Mouse (Mus musculus): ENCODE results near the gene Mrm1. TPM values are rescaled to one million over a fixed set of nuclear protein-coding genes. Genes with fewer than 3 reads are reported as not detected.

The Mrm1 gene
- polyA plus RNA-seq, 1 experiment: 6.9 TPM

DNA sequence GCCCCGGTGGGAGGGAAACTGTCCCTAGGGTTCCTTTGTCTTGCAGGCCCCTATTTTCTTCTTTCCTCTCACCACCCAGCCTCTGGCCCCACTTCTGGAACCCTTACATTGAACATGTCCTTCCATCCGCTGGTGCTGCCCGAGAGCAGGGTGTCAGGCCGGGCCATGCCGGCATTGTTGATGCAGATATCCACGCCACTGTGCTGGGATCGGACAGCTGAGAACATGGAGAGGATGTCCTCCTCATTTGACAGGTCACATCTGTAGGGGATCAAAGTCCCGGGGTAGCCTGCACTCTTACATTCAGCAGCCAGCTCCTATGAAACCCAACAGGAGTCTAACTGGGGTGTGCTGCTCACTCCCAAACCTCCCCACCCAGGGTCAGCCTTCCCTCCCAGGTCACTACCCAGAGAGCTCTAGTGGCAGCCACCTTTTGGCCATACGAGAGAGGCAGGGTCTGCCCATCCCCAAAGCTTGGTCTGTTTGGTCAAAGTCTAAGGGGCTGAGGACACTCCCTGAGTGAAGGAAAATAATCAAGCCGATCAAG lies 6.0 kb upstream of the Mrm1 start:
- Histone ChIP-seq H3K4me1 (ENCODE audit: control insufficient read depth, insufficient read depth, insufficient read length, low read length) (peaks cover 6% of the 10 kb centered on the region), H3K4me3 (ENCODE audit: insufficient read depth, low read depth, low read length) (no peak overlapping the region), H3K27ac (replicated peaks; ENCODE audit: low read depth, low read length) (peak overlapping the region; percentile 84; the same call in 1 of the 2 replicates)

DNA sequence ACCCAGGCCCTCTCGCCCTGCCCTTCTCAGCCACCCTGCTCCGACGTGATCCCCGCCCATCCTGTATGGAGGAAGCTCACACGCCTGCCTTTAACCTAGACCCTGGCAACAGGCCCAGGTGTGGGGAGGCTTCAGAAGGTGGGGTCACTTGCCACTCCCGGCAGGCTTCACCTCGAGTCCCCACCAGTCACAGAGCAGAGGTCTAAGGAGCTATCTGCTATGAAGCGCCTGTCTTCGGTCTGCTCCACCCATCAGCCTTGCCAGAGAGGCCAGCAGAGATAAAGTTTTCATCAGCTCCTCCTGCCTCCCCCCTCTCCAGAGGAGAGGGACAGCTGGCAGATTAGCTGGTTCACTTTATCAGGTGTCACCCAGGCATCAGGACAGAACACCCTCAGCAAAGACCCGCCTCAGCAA lies 4.2 kb upstream of the Mrm1 start:
- no peak overlapping the region for H3K27ac ChIP-seq (replicated peaks; ENCODE audit: low read depth, low read length)
- H3K4me1 ChIP-seq (ENCODE audit: control insufficient read depth, insufficient read depth, insufficient read length, low read length): peaks cover 5% of the 10 kb centered on the region
- no peak overlapping the region for H3K4me3 ChIP-seq (ENCODE audit: insufficient read depth, low read depth, low read length)

DNA sequence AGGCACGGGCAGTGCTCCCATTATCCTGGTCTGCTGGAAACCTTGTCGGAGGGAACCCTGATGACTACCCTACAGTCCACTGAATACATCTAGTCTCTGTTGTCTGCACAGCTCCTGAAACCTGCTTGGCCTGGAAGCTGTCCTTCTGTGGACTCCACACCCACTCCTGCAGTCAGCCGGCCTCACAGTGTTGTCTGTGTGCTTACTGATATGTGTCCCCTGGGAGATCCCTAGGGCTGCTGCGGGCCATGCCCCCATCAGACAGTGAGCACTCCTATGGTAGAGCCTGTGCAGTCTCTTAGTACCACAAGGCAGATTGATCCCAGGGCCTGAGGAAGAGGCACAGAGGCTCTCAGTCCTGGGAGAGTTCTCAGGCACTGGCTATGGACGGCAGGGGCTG lies 3.2 kb upstream of the Mrm1 start:
- Histone ChIP-seq H3K4me3 (ENCODE audit: insufficient read depth, low read depth, low read length) (no peak overlapping the region), H3K4me1 (ENCODE audit: control insufficient read depth, insufficient read depth, insufficient read length, low read length) (peaks cover 3% of the 10 kb centered on the region), H3K27ac (replicated peaks; ENCODE audit: low read depth, low read length) (no peak overlapping the region)

GRCm38 (mm10) chr11:84821131-84821770 lies 1.9 kb upstream of the Mrm1 start:
- Histone ChIP-seq H3K4me3 (ENCODE audit: insufficient read depth, low read depth, low read length) (no peak overlapping the region), H3K4me1 (ENCODE audit: control insufficient read depth, insufficient read depth, insufficient read length, low read length) (peaks cover 2% of the 10 kb centered on the region; the same call in 1 of the 2 replicates), H3K27ac (replicated peaks; ENCODE audit: low read depth, low read length) (no peak overlapping the region)

GRCm38 (mm10) chr11:84818085-84818960 lies 992 bp downstream of the Mrm1 start:
- H3K27ac ChIP-seq (replicated peaks; ENCODE audit: low read depth, low read length): peak overlapping the region; percentile 68
- H3K4me1 ChIP-seq (ENCODE audit: control insufficient read depth, insufficient read depth, insufficient read length, low read length): 0 out of 2 replicates have a peak, but pooled peaks cover 2% of the 10 kb centered on the region
- H3K4me3 ChIP-seq (ENCODE audit: insufficient read depth, low read depth, low read length): peak overlapping the region; percentile 76

DNA sequence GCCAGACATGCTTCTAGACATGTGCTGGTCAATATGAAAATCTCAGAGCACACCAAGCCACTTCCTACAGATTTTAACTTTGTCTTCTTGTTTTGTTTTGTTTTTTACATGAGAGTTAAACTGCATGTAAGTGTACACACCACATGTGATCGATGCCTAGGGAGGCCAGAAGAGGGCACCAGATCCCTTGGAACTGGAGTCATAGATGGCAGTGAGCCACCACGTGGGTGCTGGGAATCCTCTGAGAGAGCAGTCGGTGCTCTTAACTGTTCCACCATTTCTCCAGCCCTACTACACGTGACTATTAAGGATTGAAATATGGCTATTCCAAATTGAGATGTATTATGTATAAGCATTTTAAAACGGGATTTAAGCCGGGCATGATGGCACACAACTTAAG lies 2.0 kb downstream of the Mrm1 start:
- Histone ChIP-seq H3K4me1 (ENCODE audit: control insufficient read depth, insufficient read depth, insufficient read length, low read length) (0 out of 2 replicates have a peak, but pooled peaks cover 2% of the 10 kb centered on the region), H3K4me3 (ENCODE audit: insufficient read depth, low read depth, low read length) (no peak overlapping the region), H3K27ac (replicated peaks; ENCODE audit: low read depth, low read length) (no peak overlapping the region)

- Histone ChIP-seq H3K4me3 (ENCODE audit: insufficient read depth, low read depth, low read length) (no peak overlapping the region), H3K27ac (replicated peaks; ENCODE audit: low read depth, low read length) (no peak overlapping the region), H3K4me1 (ENCODE audit: control insufficient read depth, insufficient read depth, insufficient read length, low read length) (no peaks in the 10 kb centered on the region)
Observed at GRCm38 (mm10) chr11:84813724-84814510, 5.4 kb downstream of the Mrm1 start.

GRCm38 (mm10) chr11:84804373-84804772 lies 14.9 kb downstream of the Mrm1 start:
- no peak overlapping the region for H3K4me3 ChIP-seq (ENCODE audit: insufficient read depth, low read depth, low read length)
- H3K4me1 ChIP-seq (ENCODE audit: control insufficient read depth, insufficient read depth, insufficient read length, low read length): no peaks in the 10 kb centered on the region
- no peak overlapping the region for H3K27ac ChIP-seq (replicated peaks; ENCODE audit: low read depth, low read length)

GRCm38 (mm10) chr11:84797627-84798353 lies 21.5 kb downstream of the Mrm1 start:
- no peak overlapping the region for H3K4me3 ChIP-seq (ENCODE audit: insufficient read depth, low read depth, low read length)
- no peaks in the 10 kb centered on the region for H3K4me1 ChIP-seq (ENCODE audit: control insufficient read depth, insufficient read depth, insufficient read length, low read length)
- H3K27ac ChIP-seq (replicated peaks; ENCODE audit: low read depth, low read length): no peak overlapping the region

GRCm38 (mm10) chr11:84797026-84797425 lies 22.3 kb downstream of the Mrm1 start:
- Histone ChIP-seq H3K4me3 (ENCODE audit: insufficient read depth, low read depth, low read length) (no peak overlapping the region), H3K4me1 (ENCODE audit: control insufficient read depth, insufficient read depth, insufficient read length, low read length) (no peaks in the 10 kb centered on the region), H3K27ac (replicated peaks; ENCODE audit: low read depth, low read length) (no peak overlapping the region)

DNA sequence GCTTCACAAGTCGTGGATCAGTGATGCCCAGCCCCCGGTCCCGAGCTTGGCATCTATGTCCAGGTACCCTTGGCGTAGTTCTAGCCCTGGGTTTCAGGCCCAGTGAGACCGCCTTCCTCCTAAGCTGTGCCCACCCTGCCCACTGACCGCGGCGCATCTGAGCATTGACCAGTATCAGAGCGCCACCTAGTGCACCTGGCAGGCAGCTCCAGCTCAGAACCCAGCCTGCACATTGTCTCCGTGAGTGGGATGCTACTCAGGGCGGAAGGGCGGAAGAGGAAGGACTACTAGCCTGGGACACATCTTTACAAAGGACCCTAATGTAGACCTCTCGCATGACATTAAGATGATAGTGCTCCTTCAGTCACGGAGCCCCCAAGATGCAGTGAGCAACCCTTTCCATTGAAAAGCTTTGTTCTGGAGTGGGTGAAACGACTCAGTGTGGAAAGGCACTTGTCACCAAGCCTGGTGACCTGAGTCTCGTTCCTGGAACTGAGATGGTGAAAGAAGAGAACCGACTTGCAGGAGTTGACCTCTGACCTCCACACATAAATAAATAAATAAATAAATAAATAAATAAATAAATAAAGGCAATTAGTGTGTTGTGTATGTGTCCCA lies 24.7 kb downstream of the Mrm1 start:
- no peak overlapping the region for H3K4me3 ChIP-seq (ENCODE audit: insufficient read depth, low read depth, low read length)
- no peaks in the 10 kb centered on the region for H3K4me1 ChIP-seq (ENCODE audit: control insufficient read depth, insufficient read depth, insufficient read length, low read length)
- H3K27ac ChIP-seq (replicated peaks; ENCODE audit: low read depth, low read length): no peak overlapping the region

GRCm38 (mm10) chr11:84793545-84793944 lies 25.8 kb downstream of the Mrm1 start:
- H3K27ac ChIP-seq (replicated peaks; ENCODE audit: low read depth, low read length): no peak overlapping the region
- no peaks in the 10 kb centered on the region for H3K4me1 ChIP-seq (ENCODE audit: control insufficient read depth, insufficient read depth, insufficient read length, low read length)

GRCm38 (mm10) chr11:84790383-84790782 lies 28.9 kb downstream of the Mrm1 start:
- Histone ChIP-seq H3K27ac (replicated peaks; ENCODE audit: low read depth, low read length) (no peak overlapping the region), H3K4me1 (ENCODE audit: control insufficient read depth, insufficient read depth, insufficient read length, low read length) (no peaks in the 10 kb centered on the region)

More at GRCm38 (mm10) chr11:84793545-84793944, 25.8 kb downstream of the Mrm1 start:
- no peak overlapping the region for H3K4me3 ChIP-seq (ENCODE audit: insufficient read depth, low read depth, low read length)

More at GRCm38 (mm10) chr11:84790383-84790782, 28.9 kb downstream of the Mrm1 start:
- no peak overlapping the region for H3K4me3 ChIP-seq (ENCODE audit: insufficient read depth, low read depth, low read length)
